Mouse (Mus musculus) gonadal fat pad, adult 2 months (tissue): ENCODE measurements around the gene Rps6kc1. TPM values are rescaled to one million over a fixed set of nuclear protein-coding genes. Genes with fewer than 3 reads are reported as not detected.

Experiments
- DNase-seq: peaks from one replicate; pipeline ENCODE4 v3.0.0-alpha.2; 2012; ENCODE audit warnings: low read depth
- polyA plus RNA-seq: library from polyadenylated mRNA; depleted of rRNA; stranded (reverse); fragments of >200 nt; gene quantifications from 2 replicates; pipeline ENCODE4 v1.2.3, GENCODE M21; 2012

The Rps6kc1 gene
- polyA plus RNA-seq, 1 experiment = 6.6 TPM

GRCm38 (mm10) chr1:190901082-190901481 is 10.5 kb downstream of the Rps6kc1 start:
- DNase-seq = no peak

DNA sequence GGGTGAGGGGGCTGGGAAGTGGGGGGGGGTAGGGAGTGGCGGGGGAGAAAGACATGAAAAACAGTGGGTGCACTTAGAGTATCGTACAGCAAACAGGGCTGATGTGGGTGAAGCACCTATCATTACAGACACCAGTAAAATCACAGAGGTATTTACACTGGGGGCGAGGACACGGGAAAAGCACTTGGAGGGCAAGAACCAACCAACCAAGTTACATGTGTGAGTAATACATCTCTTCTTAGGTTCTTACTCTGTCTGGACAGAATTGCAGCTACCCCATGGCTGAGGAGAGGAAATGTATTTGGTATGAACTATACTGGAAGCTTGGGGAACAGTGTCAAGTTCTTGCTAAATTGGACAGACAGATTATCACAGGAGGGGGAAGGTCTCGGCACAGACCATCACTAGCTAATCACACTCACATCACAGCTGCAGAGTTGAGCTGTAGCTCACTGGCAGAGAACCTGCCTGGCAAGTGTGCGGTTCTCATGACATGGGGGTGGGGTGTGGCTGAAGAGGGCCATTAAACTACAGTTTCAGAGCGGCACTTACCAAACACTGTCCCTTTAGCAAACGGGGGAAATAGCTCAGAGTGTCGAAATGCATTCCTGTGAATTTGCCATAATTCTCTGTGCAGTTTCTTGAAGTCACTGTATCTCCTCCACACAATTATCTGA is 12.5 kb downstream of the Rps6kc1 start:
- DNase-seq = no peak

DNA sequence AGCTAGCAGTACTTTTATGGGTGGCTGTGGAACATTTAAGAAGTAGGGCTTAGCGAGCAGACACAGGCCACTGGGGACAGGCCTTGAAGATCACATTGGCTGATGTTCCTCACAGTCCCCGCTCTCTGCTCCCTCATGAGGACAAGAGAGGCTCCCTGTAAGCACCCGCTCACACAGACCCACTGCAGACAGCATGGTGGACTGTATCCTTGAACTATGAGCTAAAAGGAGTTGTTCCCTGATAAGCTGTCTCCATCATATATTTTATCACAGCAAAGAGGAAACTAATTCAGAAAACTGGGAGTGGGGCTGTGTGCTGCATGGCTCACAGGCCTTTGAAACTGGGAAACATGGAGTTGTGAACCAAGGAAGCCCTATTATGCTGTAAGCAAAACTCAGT is 13.4 kb downstream of the Rps6kc1 start:
- no peak for DNase-seq

GRCm38 (mm10) chr1:190893559-190894167 is 17.9 kb downstream of the Rps6kc1 start:
- DNase-seq = no peak

DNA sequence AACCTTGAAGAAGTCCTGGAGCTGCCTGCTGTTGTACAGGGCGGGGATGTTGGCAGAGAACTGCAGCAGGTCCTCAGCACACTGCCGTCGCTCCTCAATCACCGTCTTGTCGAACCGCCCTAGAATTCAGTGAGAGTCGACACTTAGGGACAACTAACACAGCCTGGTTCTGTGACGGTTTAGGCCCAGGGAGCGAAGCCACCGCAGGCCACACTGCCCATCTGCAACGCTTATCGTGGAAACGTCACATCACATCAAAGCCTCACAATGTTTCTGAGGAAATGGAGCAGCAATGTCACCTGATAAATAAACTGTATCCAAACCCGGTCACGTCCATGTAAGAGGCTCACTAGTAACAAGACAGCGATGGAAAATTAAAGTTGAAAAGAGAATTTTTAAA is 22.9 kb downstream of the Rps6kc1 start:
- DNase-seq = no peak

DNA sequence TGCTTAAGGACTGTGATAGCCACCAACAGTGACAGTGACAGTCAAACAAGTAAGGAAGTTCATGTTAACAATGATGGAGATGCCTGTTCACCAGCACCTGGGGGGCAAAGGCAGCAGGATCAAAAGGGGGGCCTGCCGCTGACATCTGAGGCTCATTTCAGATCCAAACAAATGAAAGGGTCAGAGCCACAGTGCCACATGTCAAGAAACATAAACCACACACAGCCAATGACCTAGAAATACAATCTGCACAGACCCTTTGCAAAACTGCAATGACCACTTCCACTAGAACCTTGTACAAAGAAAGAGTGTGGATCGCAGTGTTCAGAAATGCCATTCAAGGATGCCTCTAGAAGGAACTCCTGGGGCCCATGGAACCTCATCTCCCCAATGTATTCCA is 23.5 kb downstream of the Rps6kc1 start:
- no peak for DNase-seq

DNA sequence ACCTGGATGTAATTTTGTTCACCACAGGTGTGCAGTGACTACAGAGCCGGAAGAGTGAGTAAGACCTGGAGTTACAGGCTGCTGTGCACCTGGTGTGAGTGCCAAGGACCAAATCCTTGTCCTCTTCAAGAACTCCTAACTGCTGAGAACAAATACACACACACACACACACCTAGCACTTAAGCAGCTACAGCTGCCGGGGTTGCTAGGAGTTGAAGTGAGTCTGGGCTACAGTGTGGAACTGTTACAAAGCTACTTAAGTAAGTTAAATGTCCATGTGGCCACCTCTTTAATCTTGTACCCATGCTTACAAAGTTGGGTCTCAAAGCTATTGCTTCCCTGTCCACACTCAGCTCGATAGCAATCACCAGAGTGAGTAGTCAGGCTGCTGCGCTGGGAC is 25.6 kb downstream of the Rps6kc1 start:
- no peak for DNase-seq

DNA sequence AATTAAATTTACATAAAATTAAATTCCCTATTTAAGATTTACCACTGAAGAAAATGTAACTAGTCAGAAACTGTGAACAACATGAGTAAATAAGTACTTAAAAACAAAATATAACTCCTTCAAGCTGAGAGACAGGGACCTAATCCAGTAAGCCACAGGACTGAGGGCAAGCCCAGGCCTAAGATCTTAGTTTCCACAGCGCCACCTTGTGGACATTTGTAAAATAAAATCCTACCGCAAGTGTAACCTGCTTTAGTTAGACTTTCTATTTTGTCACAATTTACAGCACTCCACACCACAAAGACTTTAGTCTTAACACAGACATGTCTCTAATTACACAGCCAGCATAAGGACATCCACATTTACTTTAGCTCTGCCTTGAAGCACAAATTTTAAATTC is 30.1 kb downstream of the Rps6kc1 start:
- DNase-seq = no peak

GRCm38 (mm10) chr1:190880638-190881037 is 30.9 kb downstream of the Rps6kc1 start:
- DNase-seq = no peak

DNA sequence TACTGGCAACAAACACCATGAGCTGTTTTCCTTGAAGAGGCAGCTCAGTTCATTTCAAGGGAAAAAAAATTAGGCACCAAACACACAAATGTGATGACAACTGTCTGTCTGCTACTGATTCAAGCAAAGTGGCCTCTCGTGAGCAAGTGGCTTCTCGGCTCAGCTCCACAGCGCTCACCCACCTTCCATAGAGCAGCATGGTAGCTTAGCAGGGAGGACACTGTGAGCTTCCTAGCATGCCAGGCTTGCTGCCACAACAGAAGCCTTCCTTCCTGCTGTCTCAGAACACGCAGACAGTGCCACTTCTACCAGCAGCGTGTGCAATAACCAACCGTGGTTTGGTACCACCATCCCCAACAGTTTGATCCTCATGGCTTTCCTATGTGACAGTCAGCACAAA is 35.8 kb downstream of the Rps6kc1 start:
- DNase-seq = no peak

DNA sequence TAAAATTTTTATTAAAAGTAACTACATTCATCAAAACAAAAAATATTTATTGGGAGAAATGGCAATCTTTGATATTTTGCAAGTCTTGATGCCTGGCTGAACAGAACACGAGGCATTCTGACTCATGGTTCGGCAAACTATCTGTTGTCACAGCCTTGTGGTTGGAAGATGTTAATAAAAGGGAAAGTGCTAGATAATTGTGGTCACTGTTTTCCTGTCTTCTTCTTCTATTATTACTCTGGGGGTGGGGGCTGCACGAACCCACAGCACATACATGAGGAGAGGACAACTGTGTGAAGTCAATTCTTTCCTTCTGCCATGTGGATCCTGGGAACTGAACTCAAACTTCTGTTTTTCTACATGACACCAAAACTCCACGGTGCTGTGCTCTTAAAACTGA is 36.5 kb downstream of the Rps6kc1 start:
- DNase-seq = no peak

- no peak for DNase-seq
These were observed 40.5 kb downstream of the Rps6kc1 start for GRCm38 (mm10) chr1:190871068-190871467.

DNA sequence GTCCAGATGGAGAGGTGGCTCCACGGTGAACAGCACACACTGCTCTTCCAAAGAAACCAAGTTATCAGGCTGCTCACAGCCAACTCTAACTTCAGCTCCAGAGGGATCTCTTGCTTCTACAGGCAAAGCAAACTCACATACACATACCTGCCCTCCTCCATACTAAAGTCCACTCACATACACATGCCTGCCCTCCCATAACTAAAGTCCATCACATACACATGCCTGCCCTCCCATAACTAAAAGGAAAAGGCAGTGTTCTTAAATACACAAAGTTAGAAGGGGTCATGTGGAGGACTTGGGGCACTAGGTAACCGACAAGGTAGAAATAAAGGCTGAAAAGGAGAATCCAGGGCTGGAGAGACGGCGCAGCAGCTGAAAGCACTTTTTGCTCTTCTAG is 41.6 kb downstream of the Rps6kc1 start:
- DNase-seq = no peak

- DNase-seq = no peak
These were observed 42.8 kb downstream of the Rps6kc1 start for GRCm38 (mm10) chr1:190868790-190869189.

DNA sequence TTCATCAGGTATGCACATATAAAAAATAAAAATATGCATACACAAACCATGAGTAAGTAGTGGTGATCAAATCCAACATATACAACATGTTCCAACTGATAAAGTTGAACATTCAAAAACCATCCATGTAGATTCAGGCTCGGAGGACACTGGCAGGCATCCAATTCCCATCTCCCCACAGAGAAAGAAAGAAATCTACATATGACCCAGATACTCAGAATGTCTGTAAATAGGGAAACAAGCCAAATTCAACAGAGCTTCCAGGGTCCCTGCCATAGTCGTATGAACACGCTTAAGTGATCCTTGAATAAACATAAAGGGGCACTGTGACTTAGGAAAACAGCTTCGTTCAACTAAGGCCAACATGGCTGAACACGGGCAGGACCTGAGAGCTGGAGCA is 49.9 kb downstream of the Rps6kc1 start:
- no peak for DNase-seq

GRCm38 (mm10) chr1:190854465-190854864 is 57.1 kb downstream of the Rps6kc1 start:
- no peak for DNase-seq

DNA sequence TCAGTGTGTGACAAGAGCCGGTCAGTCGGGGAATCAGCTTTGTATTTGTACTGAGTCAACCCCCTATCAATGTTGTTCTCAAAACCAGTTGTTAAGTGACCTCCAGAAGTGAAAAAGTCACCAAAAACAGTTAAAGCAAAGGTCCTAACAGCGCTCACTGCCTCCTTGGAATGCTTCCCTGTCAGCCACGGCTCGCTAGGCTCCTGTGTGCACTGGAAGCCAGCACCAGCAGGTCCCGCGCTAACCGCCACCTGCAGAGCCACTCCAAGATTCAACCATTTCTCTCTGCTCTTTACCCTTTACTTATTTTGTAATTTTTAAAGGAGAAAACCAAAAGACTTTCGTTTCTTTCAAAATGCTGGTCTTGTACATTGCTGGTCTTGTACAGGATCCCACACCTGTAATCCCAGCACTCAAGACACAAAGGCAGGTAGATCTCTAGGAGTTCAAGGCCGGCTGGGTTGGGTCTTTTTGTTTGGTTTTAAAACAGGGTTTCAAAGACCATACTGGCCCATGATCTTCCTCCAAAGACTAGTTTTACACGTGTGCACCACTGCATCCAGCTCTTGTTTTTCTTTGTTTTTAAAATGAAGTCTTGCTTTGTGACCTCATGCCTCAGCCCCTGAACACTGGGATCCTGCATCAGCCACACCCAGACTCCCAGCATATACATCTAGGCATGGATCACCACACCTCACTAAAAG is 62.3 kb downstream of the Rps6kc1 start:
- DNase-seq = no peak

GRCm38 (mm10) chr1:190848676-190849075 is 62.9 kb downstream of the Rps6kc1 start:
- DNase-seq = no peak

DNA sequence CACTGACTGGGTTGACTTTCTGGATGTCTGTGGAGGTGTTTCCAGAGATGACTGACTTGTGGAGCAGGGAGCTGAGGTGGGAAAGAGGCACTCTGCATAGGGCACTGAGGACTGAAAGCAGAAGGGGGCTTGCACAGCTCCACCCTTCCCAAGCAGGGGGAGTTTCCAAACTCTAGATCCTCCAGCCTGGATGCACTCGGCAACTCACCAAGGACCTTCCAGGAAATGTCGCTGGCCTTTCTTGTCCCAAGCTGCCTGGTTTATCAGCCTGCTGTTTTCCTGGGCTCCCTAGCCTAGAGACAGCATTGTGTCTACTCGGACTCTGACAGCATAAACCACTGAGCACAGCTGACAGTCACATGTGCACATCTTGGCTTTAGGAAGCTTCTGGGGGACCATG is 64.6 kb downstream of the Rps6kc1 start:
- no peak for DNase-seq

DNA sequence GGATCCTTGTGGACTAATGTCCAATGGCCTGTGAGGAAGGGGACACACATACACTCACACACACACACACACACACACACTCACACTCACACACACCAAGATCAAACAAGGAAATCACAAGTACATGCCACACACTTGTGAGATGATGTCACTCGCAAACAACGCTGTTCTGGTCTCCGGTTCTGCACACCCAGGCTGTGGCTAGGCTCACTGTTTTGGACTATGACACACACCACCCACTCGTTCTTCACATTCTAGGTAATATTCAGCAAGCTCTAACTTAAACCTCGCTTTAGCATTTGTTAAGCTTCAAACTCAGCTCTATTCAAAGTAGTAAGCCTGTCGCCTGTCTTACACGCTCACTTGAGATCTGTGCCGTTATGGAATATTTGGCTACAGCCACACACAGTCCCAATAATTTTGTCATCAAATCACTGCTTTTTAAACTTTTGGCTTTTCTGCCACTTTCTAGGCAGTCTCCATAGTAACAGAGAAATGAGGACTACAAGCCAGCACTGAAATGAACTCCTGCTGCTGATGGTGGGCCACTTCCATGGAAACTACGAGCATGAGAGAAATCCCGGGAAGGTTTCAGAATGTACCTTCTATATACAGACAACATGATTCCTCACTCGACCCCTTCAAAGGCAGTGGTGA is 65.4 kb downstream of the Rps6kc1 start:
- no peak for DNase-seq

- DNase-seq = no peak
These were observed 66.2 kb downstream of the Rps6kc1 start for GRCm38 (mm10) chr1:190845419-190845818.

DNA sequence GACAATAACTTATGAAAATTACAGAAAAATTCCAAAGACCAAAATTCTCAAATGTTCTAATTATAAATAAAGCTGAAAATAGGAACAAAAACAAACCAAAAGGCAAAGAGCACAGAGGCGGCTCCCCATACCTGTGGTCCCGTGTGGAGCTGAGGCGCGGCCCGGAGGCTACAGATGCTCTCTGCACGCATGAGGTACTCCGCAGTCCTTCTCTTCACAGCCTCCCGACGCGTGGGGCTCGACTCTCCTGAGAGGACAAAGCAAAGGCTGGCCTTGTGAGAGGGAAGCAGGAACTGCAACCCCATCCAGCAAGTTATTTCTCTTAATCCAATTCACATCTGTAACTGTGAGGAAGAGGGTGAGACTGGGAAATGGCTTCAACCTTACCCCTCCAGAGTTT is 67.2 kb downstream of the Rps6kc1 start:
- no peak for DNase-seq

DNA sequence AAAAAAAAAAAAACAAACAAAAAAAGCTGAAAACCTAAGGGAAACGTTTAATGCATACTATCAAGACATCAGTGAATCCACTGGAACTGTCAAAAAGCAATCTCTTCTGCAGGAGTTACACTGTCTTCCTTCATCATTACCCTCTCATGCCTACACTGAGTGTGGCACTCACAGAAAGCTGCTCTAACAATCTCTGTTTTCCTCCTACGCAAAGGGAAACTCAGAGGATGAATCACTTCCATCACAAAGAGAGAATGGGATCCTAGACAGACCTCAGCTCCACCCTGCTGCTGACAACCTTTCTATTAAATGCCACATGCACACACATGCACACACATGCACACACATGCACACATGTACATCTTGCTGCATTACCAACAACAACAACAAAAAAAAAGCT is 75.5 kb downstream of the Rps6kc1 start:
- DNase-seq = no peak
